Mouse (Mus musculus) heart, adult 2 months (tissue): ENCODE measurements around the gene Arhgap1.
A peak's percentile ranks its signal among the peaks of the same experiment; 100 is the strongest.

Experiments used
- CTCF ChIP-seq: fragments of 200-600 bp; IDR thresholded peaks from 2 replicates; pipeline ENCODE4 v1.8.1; 2022; ENCODE audit warnings: antibody characterized with exemption, mild to moderate bottlenecking, moderate library complexity
- EP300 ChIP-seq: fragments of 200-500 bp; IDR thresholded peaks from 2 replicates; pipeline ENCODE4 v1.6.1; 2011; ENCODE audit warnings: low read depth, low read length, control low read depth; ENCODE audit not compliant: insufficient read depth
- POLR2A ChIP-seq: fragments of 200-500 bp; IDR thresholded peaks from 2 replicates; pipeline ENCODE4 v1.6.1; 2011; ENCODE audit warnings: mild to moderate bottlenecking, low read depth, low read length, control low read depth; ENCODE audit not compliant: insufficient read depth

DNA sequence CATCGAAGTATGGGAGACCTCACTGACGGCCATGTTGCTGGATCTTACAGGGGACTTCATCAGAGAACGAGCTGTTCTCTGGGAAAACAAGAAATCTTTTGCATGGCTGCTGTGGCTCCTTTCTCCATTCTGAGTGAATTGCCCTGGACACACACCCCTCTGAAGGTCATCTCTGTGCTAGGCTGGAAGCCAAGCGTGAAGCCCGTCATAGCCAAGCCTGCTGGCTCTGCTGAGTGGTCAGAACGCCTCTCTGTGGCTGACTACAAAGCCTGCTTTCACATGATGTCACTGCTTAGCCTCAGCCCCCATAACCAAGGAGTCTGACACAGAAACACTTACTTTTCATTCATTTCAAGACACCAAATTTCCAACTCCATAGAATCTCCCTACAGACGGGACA is 39.8 kb downstream of the Arhgap1 start:
- TF ChIP-seq CTCF (0 out of 2 replicates have a peak, but pooled peaks have one; percentile 10), POLR2A (no peak), EP300 (0 out of 2 replicates have a peak, but pooled peaks have one; percentile 44)
